Mouse (Mus musculus) layer of hippocampus, adult 18-20 months (tissue): ENCODE results near the gene Dhcr7. TPM values are rescaled to one million over a fixed set of nuclear protein-coding genes. Genes with fewer than 3 reads are reported as not detected.

Experiments used
- DNase-seq, 2 experiments: peaks; one replicate each; pipeline ENCODE4 v3.0.0; 2022; ENCODE audit warnings: low spot score in 2 of 2
- long read RNA-seq: library from polyadenylated mRNA; stranded (forward); transcript quantifications from one replicate; pipeline ENCODE4 v2.0.0, GENCODE M21; 2021
- total RNA-seq, 2 experiments: library from RNA; stranded (reverse); gene quantifications; 2 replicates each; pipeline ENCODE4 v1.2.3; 2021

The Dhcr7 gene
- 10 to 100 TPM; 34.3 to 36.9 TPM for total RNA-seq
- long read RNA-seq, partial matches to known transcripts: 33 of 41 reads
- long read RNA-seq, other reads (novel, unspliced or antisense): 6 of 41 reads

- peak; percentile 99 for DNase-seq
These were observed at the start of gene Dhcr7, which contains the start of gene Nadsyn1 for GRCm38 (mm10) chr7:143822375-143823265. Gene Dhcr7 (plus strand): TSS chr7:143823145. Gene Nadsyn1 (minus strand): TSS chr7:143822849.

- DNase-seq: no peak
These were observed 46.8 kb upstream of the Dhcr7 start for GRCm38 (mm10) chr7:143776137-143776536.

GRCm38 (mm10) chr7:143777375-143777774 is 45.6 kb upstream of the Dhcr7 start:
- no peak for DNase-seq

GRCm38 (mm10) chr7:143783378-143783995 is 39.5 kb upstream of the Dhcr7 start:
- DNase-seq: no peak

GRCm38 (mm10) chr7:143783996-143784829 is 38.7 kb upstream of the Dhcr7 start, which contains the start of gene Mrgpre:
Gene Mrgpre (minus strand): TSS chr7:143784500.
- DNase-seq: peak; percentile 50 to 56

- DNase-seq: no peak
These were observed 30.5 kb upstream of the Dhcr7 start for GRCm38 (mm10) chr7:143792336-143792985.

GRCm38 (mm10) chr7:143793121-143793520 is 29.8 kb upstream of the Dhcr7 start:
- DNase-seq: no peak

- no peak for DNase-seq
These were observed 24.2 kb upstream of the Dhcr7 start for GRCm38 (mm10) chr7:143798783-143799182.

- DNase-seq: no peak
These were observed 22.2 kb upstream of the Dhcr7 start for GRCm38 (mm10) chr7:143800770-143801169.

GRCm38 (mm10) chr7:143801195-143802065 is 21.5 kb upstream of the Dhcr7 start:
- no peak for DNase-seq

- peak; percentile 52 to 78 for DNase-seq
These were observed 17.7 kb upstream of the Dhcr7 start for GRCm38 (mm10) chr7:143805199-143805624.

- DNase-seq: no peak
These were observed 14.0 kb upstream of the Dhcr7 start for GRCm38 (mm10) chr7:143808909-143809308.

GRCm38 (mm10) chr7:143819201-143819600 is 3.7 kb upstream of the Dhcr7 start:
- DNase-seq: no peak

- no peak for DNase-seq
These were observed 1.7 kb upstream of the Dhcr7 start for GRCm38 (mm10) chr7:143821241-143821640.

GRCm38 (mm10) chr7:143823266-143823605 is 291 bp downstream of the Dhcr7 start:
- no peak for DNase-seq

GRCm38 (mm10) chr7:143826985-143827384 is 4.0 kb downstream of the Dhcr7 start:
- DNase-seq: no peak

GRCm38 (mm10) chr7:143829504-143830331 is 6.8 kb downstream of the Dhcr7 start:
- peak; percentile 93 to 98 for DNase-seq

- DNase-seq: no peak
These were observed 7.5 kb downstream of the Dhcr7 start for GRCm38 (mm10) chr7:143830399-143830798.

- no peak for DNase-seq
These were observed 9.3 kb downstream of the Dhcr7 start for GRCm38 (mm10) chr7:143832196-143832595.
